Mouse (Mus musculus) forebrain, embryonic 14.5 days (tissue): ENCODE data around the gene Zfp607b. TPM values are rescaled to one million over a fixed set of nuclear protein-coding genes. Genes with fewer than 3 reads are reported as not detected.

Source experiments
- ATAC-seq: fragments of 200-750 bp; cut with Nextera tagmentation; 2 replicates; pipeline ENCODE4 v1.8.0; 2017; ENCODE audit warnings: mild to moderate bottlenecking, moderate library complexity
- DNase-seq: peaks from one replicate; pipeline ENCODE4 v3.0.0-alpha.2; 2015; ENCODE audit warnings: low spot score
- H3K27ac ChIP-seq: fragments of 300-500 bp; sonication (generic); 2 replicates; pipeline ENCODE4 v1.5.1; 2014; ENCODE audit warnings: low read depth, mild to moderate bottlenecking, control low read depth, low read length, moderate library complexity
- H3K27me3 ChIP-seq: fragments of 300-500 bp; sonication (generic); replicated peaks from 2 replicates; pipeline ENCODE4 v1.6.1; 2014; ENCODE audit warnings: low read length, control low read depth, mixed read lengths; ENCODE audit not compliant: control insufficient read depth, insufficient read depth
- H3K36me3 ChIP-seq: fragments of 300-500 bp; sonication (generic); 2 replicates; pipeline ENCODE4 v1.6.1; 2014; ENCODE audit warnings: low read length, control low read depth; ENCODE audit not compliant: control insufficient read depth, insufficient read depth
- H3K4me1 ChIP-seq: fragments of 300-500 bp; sonication (generic); 2 replicates; pipeline ENCODE4 v1.6.1; 2014; ENCODE audit warnings: antibody characterized with exemption, low read length, control low read depth; ENCODE audit not compliant: control insufficient read depth, insufficient read depth
- H3K4me2 ChIP-seq: fragments of 300-500 bp; sonication (generic); 2 replicates; pipeline ENCODE4 v1.6.1; 2014; ENCODE audit warnings: mild to moderate bottlenecking, control low read depth, low read length
- H3K4me3 ChIP-seq: fragments of 300-500 bp; sonication (generic); 2 replicates; pipeline ENCODE4 v1.5.1; 2014; ENCODE audit warnings: low read depth, low read length, control low read depth
- H3K9ac ChIP-seq: fragments of 300-500 bp; sonication (generic); 2 replicates; pipeline ENCODE4 v1.6.1; 2014; ENCODE audit warnings: mild to moderate bottlenecking, low read length, control low read depth, moderate library complexity
- H3K9me3 ChIP-seq: fragments of 300-500 bp; sonication (generic); replicated peaks from 2 replicates; pipeline ENCODE4 v1.6.1; 2016; ENCODE audit warnings: low read length, control low read depth, mixed read lengths; ENCODE audit not compliant: control insufficient read depth
- whole genome bisulfite sequencing: fragments of 180-500 bp; shearing (Covaris S2); extraction: QIAGEN DNeasy Blood & Tissue Kit; methylation state at CpG from one replicate; pipeline ENCODE4 v1.1.7; 2014; 5-methylcytosine and 5-hydroxymethylcytosine counted together
- polyA plus RNA-seq: library from polyadenylated mRNA; unstranded; fragments of >200 nt; fragmentation: Nextera tagmentation; extraction: Ambion mirVana; gene quantifications from 2 replicates; pipeline ENCODE4 v1.2.1, GENCODE M21; 2014

The Zfp607b gene
- polyA plus RNA-seq, 1 experiment from 2014 or later, result 10.8 TPM

DNA sequence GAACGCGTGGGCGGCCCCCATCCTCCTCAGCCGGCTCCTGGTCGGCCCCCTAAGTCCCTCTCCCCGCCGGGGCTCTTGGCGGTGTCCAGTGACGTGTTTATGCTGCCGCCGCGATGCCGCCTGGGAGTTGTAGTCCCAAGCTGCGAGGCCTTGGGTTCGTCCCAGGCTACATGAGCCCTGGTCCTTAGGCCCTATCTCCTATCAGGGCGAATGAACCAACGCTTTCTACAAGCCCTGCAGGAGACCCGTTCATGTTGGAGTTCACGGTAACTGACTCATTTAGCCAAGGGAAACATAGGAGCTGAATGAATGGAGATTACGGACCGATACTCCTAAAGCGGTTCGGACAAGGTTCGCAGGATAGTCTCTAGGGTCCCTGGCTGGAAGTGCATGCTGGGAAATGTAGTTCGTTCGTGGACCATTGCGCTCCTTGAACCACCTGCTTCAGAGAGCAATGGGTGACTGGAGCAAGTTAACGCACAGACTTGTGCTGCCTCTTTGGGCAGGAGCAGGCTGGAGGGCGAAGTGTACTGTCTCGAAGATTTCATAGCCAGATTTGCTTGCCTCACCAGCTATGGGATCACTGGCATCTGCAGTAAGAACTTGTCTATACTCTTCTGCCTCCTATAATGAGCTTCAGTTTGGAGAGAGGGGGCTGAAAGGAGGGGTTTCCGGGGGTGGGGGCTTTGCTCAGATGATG is 14.5 kb upstream of the Zfp607b start, which contains the start of gene Map3k10:
Gene Map3k10 (minus strand): TSS at position 77 of the 700 bp plus-strand sequence.
- peak within 1 kb of the TSS; percentile 93 for H3K27ac ChIP-seq
- H3K36me3 ChIP-seq, result peaks cover 18% of the 10 kb centered on the region
- peak within 1 kb of the TSS; percentile 99 for H3K4me2 ChIP-seq
- H3K4me3 ChIP-seq, result peak within 1 kb of the TSS; percentile 91
- H3K4me1 ChIP-seq, result peaks cover 20% of the 10 kb centered on the region
- H3K9ac ChIP-seq, result peak within 1 kb of the TSS; percentile 91
- WGBS, result under 1% methylated on average over 31 of the region's 31 CpGs
- no peaks in the 10 kb centered on the region for H3K9me3 ChIP-seq
- H3K27me3 ChIP-seq, result no peaks in the 10 kb centered on the region
- peak; percentile 97 for DNase-seq
- peak; percentile 99 for ATAC-seq

- Histone ChIP-seq H3K9ac (peak overlapping the region; percentile 91; the same call in 1 of the 2 replicates), H3K27me3 (no peaks in the 10 kb centered on the region), H3K4me1 (peaks cover 20% of the 10 kb centered on the region), H3K36me3 (peaks cover 12% of the 10 kb centered on the region), H3K4me2 (peak overlapping the region; percentile 99), H3K4me3 (peak overlapping the region; percentile 91), H3K9me3 (no peaks in the 10 kb centered on the region), H3K27ac (no peak overlapping the region)
- 32% methylated on average over 14 of the region's 14 CpGs for WGBS
- ATAC-seq, result no peak
- DNase-seq, result no peak
These were observed 13.9 kb upstream of the Zfp607b start for GRCm38 (mm10) chr7:27675222-27675612.

DNA sequence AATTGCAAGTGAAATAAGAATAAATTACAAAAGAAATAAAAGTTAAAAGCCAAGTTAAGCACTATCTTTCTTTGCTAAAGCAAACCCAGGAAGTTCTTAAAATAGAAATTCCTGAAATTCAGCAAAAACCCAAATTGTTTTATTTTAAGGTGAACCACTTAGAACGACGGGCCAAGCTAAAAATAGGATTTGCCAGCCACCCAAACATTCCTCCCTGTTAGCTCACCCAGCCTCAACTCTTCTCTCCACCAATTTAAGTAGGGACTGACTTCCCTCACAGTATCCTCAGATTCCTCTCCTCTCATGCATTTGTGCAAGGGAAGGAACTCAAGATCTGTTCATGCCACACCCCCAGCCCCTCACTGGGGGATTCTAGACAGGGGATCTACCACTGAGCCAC is 5.9 kb upstream of the Zfp607b start:
- Histone ChIP-seq H3K36me3 (no peaks in the 10 kb centered on the region), H3K9me3 (no peaks in the 10 kb centered on the region), H3K27me3 (no peaks in the 10 kb centered on the region), H3K4me1 (no peaks in the 10 kb centered on the region), H3K27ac (no peak overlapping the region), H3K4me3 (no peak overlapping the region), H3K4me2 (no peak overlapping the region), H3K9ac (no peak overlapping the region)
- DNase-seq (no peak), ATAC-seq (no peak)
- WGBS, result 82% methylated on average over 2 of the region's 2 CpGs

DNA sequence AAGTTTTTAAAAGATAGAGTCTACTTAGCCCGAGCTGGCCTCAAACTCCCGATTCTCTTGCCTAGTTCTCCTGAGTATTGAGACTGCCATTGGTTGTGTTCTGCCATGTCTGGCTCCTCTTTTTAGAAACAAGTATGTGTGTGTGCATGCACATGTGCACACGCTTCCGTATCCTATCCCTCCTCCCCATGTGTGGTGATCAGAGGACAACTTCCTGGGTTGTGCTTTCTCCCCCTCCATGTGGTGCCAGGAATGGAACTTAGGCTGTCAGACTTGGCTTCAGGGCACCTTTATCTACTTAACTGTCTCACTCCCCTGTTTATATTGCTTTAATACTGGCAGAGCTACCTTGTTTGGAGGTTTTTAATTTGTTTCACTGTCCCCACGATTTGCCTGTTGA is 3.9 kb upstream of the Zfp607b start:
- Histone ChIP-seq H3K9me3 (no peaks in the 10 kb centered on the region), H3K27me3 (no peaks in the 10 kb centered on the region), H3K4me2 (peak overlapping the region; percentile 42), H3K27ac (no peak overlapping the region), H3K4me3 (peak overlapping the region; percentile 16; the same call in 1 of the 2 replicates), H3K36me3 (no peaks in the 10 kb centered on the region), H3K4me1 (no peaks in the 10 kb centered on the region), H3K9ac (peak overlapping the region; percentile 46; the same call in 1 of the 2 replicates)
- DNase-seq, result no peak
- 29% methylated on average over 5 of the region's 5 CpGs for WGBS
- ATAC-seq, result no peak

DNA sequence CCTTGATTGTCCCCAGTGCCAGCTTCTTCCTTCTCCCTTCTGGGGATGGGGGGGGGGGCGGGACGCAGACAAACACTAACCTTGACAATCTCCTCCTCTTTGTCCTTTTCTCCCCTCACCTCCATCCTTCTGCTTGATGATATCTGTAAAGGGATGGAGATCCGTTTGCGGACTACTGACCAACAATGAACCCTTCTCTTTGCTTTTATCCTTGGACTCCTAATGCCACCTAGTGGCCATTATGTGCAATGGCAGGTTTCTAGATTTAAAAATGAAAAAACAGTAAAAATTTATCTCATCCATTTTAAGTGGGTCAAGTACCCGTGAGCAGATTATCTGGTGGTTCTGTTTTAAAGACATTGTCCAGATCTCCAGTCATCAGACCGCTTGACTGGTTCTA is 3.5 kb upstream of the Zfp607b start:
- no peaks in the 10 kb centered on the region for H3K4me1 ChIP-seq
- ATAC-seq (no peak), DNase-seq (peak; percentile 74)
- no peak overlapping the region for H3K27ac ChIP-seq
- no peaks in the 10 kb centered on the region for H3K27me3 ChIP-seq
- WGBS, result under 1% methylated on average over 6 of the region's 6 CpGs
- peak overlapping the region; percentile 42 for H3K4me2 ChIP-seq
- no peaks in the 10 kb centered on the region for H3K9me3 ChIP-seq
- H3K36me3 ChIP-seq, result no peaks in the 10 kb centered on the region
- peak overlapping the region; percentile 46; the same call in 1 of the 2 replicates for H3K9ac ChIP-seq
- H3K4me3 ChIP-seq, result peak overlapping the region; percentile 16; the same call in 1 of the 2 replicates

DNA sequence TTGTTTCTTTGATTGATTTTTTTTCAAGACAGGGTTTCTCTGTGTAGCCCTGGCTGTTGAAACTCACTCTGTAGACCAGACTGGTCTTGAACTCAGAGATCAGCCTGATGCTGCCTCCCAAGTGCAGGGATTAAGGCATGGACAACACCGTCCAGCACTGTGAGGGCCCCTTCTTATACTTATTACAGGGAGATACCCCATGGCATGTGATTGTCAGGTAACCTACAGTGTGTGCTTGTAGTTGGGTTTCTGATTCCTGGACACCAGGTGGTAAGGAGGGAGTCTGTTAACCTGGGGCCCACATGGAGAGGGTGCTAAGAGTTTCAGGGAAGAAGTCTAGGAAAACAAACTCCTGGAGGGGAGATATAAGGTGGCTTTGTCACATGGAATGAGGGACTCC is 2.1 kb upstream of the Zfp607b start:
- H3K27ac ChIP-seq, result no peak overlapping the region
- ATAC-seq (no peak), DNase-seq (no peak)
- no peaks in the 10 kb centered on the region for H3K4me1 ChIP-seq
- H3K4me3 ChIP-seq, result no peak overlapping the region
- WGBS, result 82% methylated on average over 1 of the region's 1 CpGs
- no peak overlapping the region for H3K9ac ChIP-seq
- H3K36me3 ChIP-seq, result no peaks in the 10 kb centered on the region
- H3K27me3 ChIP-seq, result no peaks in the 10 kb centered on the region
- no peaks in the 10 kb centered on the region for H3K9me3 ChIP-seq
- no peak overlapping the region for H3K4me2 ChIP-seq

GRCm38 (mm10) chr7:27687836-27688235 is 1.3 kb upstream of the Zfp607b start:
- WGBS, result 76% methylated on average over 3 of the region's 3 CpGs
- Histone ChIP-seq H3K27ac (no peak overlapping the region), H3K27me3 (no peaks in the 10 kb centered on the region), H3K9ac (0 out of 2 replicates have a peak overlapping the region, but pooled peaks have one; percentile 74), H3K4me1 (no peaks in the 10 kb centered on the region), H3K36me3 (no peaks in the 10 kb centered on the region), H3K4me2 (peak overlapping the region; percentile 80), H3K9me3 (no peaks in the 10 kb centered on the region), H3K4me3 (no peak overlapping the region)
- DNase-seq (no peak), ATAC-seq (no peak)

DNA sequence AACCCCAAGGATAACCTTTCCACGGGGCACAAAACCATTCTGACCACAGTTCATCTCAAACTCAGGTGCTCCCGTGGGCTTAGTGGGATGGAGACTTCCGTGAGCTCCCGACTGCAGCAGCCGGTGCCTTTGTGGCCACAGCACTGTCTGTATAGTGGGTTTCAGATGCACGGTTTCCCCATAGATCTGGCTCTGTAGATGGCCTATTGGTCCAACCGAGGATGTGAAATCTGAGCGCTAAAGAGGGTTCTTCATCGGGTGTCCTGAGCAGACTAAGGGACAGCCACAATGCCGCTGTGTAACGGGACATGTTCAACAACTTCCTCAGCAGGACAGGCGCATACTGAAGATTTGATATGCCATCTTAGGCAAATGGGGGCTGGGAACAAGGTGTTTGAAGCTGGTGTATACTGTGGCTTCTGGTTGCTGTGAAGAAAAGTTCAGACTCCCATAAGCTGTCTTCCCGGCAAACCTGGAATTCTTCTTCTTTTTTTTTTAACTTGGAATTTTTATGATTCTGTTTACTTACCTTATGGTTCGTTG is 823 bp upstream of the Zfp607b start:
- ATAC-seq (no peak), DNase-seq (no peak)
- Histone ChIP-seq H3K4me1 (no peaks in the 10 kb centered on the region), H3K27ac (peak overlapping the region; percentile 79), H3K27me3 (no peaks in the 10 kb centered on the region), H3K36me3 (no peaks in the 10 kb centered on the region), H3K9ac (peak overlapping the region; percentile 74), H3K4me2 (peak overlapping the region; percentile 80), H3K4me3 (peak overlapping the region; percentile 47), H3K9me3 (no peaks in the 10 kb centered on the region)
- 39% methylated on average over 14 of the region's 14 CpGs for WGBS

GRCm38 (mm10) chr7:27691076-27691475 is 1.9 kb downstream of the Zfp607b start:
- no peak overlapping the region for H3K4me2 ChIP-seq
- ATAC-seq (no peak), DNase-seq (peak; percentile 52)
- H3K9me3 ChIP-seq, result no peaks in the 10 kb centered on the region
- H3K9ac ChIP-seq, result no peak overlapping the region
- no peaks in the 10 kb centered on the region for H3K36me3 ChIP-seq
- no peaks in the 10 kb centered on the region for H3K4me1 ChIP-seq
- H3K4me3 ChIP-seq, result no peak overlapping the region
- no peak overlapping the region for H3K27ac ChIP-seq
- WGBS, result 44% methylated on average over 5 of the region's 5 CpGs
- H3K27me3 ChIP-seq, result no peaks in the 10 kb centered on the region
